Mouse (Mus musculus): ENCODE measurements at regions not wholly inside any gene's neighbourhood (a gene's known extent, or its start where the extent isn't known, plus 50 kb on each side); places are given as distances from the start of the nearest gene placed in this dataset.

- no peak for TF ChIP-seq EP300 (IDR thresholded peaks at IDR 0.05; ENCODE audit: low read depth)
- TF ChIP-seq CTCF (IDR thresholded peaks at IDR 0.05; ENCODE audit: low read depth) = no peak
These were observed 249.1 kb downstream of the Abcc12 start for GRCm38 (mm10) chr8:86331383-86331782.
